Mouse (Mus musculus): ENCODE results near the gene Xpo5.

Gene Xpo5

DNA sequence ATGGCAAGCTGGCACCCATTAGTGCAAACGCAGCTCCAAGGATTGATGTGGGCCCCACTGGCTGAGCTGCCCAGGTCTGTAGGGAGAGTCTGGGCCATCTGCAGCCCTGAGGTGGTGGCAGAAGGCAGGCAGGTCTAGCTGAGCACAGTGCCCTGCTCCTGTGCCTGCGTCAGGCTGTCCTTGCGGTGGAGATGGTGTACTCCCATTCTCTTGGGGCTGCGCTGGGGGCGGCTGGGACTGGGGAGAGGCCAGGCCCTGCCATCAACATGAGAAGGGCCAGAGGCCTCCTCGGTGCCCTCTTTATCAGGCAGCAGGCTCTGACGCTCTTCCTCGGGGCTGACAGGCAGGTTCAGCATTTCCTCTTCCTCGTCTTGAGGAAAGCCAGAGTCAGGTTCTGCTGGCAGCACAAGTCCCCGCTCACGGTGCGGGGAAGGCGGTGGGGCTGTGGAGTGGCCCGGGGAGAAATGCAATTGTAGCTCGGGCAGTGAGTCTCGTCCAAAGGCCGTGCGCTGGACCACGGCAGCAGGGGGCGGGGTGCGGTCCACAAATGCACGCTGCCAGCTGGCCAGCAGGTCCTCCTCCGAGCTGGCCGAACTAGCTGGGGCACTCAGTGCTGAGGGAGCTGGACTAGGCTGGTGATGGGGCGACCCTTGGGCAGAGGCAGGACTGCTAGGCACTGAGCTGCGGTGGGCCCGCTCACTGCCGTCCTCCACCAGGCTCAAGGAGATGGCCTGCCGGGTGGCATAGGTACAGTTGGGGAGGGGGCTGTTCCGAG is 55.9 kb downstream of the Xpo5 start:
- no peak for DNase-seq (ENCODE audit: extremely low read depth, low read depth)

DNA sequence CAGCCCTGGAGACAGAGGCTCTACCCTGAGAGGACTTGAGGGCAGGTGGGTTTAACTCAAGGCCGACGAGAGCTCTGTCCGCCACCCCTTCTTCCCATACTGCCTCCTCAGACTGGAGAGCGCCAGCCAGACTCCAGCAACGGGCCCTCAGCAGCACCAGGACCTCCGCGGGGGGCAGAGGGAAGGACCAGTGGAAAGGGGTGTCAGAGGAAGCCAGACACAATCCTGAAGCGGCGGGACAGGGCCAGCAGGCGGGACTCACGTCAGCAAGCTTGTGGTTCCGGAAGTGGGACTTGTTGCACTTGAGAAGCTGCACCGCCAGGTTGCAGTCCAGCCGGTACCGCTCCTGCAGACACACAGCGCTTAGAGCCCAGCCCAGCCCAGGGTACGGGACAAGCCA is 57.1 kb downstream of the Xpo5 start:
- no peak for DNase-seq (ENCODE audit: extremely low read depth, low read depth)

DNA sequence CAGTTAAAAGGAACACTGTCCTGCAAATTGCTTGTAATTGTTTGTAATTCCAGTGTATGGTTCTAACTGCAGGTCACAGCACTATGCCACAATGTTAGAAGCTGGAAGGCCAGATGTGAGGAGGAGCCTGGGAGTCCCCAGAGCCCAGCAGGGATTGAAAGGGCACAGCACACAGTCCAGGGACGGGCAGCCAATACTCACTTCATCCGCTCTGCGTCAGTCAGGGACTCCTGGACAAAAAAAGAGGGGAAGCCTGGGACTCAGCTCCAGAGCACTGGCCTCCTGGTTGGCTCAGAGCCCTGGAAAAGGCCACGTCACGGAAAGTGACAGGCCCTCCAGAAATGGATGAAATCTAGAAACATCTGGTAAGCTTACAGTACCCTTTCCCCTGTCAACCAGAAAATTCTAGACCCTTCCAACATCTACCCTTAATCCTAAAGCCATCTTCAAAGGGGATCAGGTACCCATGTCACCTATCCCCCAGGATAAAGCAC is 59.7 kb downstream of the Xpo5 start:
- DNase-seq (ENCODE audit: extremely low read depth, low read depth) = no peak

DNA sequence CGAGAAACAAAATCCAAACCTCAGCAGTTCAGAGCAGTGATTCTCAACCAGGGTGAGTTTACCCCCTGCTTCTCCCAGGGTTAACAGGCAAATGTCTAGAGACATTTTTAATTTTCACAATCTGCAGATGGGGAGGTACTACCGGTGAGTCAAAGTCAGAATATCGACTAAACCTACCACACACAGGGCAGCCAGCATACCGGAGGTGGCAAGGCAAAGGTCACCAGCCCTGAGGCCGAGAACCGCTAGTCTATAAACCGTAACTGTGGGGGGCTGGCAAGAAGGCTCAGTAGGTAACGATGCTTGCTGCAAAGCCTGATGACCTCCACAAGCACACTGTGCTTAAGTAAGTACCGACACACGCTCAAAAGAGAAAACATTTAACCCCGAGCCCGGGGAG is 62.9 kb downstream of the Xpo5 start:
- DNase-seq (ENCODE audit: extremely low read depth, low read depth) = no peak

DNA sequence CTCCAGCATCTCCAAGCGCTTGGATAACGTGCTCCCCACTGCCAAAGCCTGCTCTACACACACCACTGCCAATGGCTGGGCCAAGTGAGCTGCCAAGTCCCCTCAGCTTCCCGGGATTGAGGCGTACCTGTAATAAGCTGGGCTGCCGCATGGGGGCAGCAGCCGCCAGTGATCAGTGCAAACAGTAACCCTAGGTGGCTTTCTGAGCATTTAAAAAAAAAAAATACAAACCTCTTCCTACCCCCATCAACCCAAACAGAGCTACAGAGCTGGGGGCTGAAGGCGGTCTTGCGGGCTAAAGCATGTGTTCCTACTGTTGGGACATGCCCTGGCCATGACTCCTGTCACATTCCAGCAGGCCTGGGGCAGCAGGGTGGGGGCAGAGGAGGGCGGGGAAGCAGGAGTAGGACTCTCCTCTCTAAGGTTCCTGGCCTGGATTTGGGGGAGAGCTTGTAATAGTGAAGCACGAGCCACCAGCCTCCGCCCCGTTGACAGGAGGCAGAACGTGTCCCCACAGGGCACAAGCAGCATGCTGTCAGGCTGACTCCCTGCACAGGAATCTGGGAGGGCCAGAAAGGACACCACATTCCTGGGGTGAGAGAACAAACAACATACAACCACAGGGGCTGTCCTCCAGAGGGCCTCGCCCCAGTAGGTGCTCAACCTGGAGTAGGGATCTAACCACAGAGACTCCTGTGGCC is 63.5 kb downstream of the Xpo5 start:
- DNase-seq (ENCODE audit: extremely low read depth, low read depth) = no peak

DNA sequence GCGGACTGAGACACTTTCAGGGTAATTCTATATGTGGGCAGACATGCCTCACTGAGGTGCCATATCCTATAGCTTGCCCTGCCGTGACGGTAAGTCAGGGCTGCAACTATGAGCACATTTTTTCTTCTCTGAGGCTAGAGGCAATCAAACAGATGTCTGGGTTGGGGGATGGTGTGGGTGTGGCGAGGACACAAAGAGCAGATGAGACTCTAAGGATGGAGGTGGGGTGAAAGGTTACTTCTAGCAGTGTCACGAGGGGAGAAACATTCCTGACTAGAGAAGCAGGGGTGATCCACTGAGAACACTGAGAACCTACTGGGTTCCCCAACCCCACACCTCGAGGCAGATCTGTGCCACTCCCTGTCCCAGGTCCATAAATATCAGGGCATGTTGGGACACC is 64.4 kb downstream of the Xpo5 start:
- DNase-seq (ENCODE audit: extremely low read depth, low read depth) = no peak

DNA sequence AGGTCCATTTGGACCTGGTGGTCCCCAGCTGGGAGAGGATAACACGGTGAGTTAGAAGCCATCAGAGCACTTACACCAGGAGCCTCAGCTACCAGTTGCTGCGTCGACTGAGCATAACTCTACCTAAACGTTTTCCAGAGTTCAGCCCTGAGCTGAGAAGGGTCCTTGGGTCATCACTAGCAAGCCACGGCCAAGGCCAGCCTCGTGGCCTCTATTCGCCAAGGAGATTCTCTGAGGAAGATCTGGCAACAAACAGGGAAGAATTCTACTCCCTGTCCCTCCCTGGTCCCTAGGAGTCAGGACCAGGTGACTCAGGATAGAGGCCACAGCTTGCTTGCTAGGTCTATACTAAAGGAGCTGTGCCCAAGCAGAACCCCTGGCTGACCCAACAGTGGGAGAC is 64.9 kb downstream of the Xpo5 start:
- DNase-seq (ENCODE audit: extremely low read depth, low read depth) = no peak

DNA sequence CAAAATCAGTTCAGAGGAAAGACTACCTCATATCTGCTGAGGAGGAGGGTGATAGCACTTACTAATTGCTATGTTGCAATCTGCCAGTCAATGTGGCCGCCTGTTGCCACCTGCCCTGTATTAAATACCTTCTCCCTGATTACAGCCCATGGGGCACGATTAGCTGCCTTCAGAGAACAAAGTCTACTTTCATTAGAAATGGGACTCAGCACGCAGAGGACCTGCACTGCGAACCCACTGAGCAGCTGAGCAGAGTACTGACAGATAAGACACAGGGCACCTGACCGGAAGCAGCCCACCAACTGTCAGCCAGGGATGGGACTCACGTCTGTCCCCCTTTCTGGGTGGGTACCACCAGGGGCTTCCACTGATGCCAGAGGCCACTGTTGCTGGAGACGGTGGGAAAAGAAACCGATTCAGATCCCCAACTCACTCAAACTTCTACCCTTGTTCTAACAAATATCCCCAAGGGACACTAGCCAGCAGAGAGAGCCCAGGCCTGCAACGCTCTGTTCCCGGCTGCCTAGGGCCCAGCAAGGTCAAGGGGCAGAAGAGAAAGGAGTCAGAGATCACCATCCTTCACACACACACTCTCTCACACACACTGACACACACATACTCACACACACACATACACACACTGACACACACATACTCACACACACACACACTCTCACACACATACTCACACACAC is 65.6 kb downstream of the Xpo5 start:
- no peak for DNase-seq (ENCODE audit: extremely low read depth, low read depth)

DNA sequence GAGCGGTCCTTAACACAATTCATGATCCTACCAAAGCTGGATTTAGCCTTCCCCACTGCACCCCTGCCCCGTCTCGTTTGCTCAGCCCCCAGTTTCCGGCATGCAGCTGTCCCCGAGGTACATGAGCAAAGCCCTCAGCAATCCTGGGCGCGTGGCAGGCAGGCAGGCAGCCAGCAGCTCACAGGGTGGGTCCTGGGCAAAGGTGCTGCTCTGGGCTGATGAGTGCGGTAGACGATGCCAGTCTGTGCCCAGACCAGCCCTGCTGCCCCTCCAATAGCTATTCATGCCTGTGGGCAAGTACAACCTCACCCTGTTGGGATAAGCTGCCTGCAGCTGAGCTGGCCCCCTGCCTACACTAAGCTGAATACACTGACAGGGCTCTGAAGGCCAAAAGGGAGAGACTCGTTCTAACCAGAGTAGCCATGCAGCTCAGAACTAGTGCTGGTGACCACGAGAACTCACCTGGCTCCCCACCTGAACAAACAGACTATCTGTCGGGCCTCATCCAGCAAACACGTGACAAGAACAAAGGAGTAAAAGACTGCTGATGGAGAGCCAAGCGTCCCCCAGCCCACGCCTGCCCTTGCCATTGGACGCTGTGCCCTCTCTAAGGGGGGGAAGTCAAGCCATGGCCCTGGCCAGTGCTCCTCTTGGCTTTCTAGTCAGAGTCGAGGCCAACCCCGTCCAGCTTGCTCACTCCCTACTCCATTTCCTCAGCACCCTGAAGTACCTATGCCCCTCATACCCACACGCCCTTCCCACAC is 67.4 kb downstream of the Xpo5 start:
- no peak for DNase-seq (ENCODE audit: extremely low read depth, low read depth)

DNA sequence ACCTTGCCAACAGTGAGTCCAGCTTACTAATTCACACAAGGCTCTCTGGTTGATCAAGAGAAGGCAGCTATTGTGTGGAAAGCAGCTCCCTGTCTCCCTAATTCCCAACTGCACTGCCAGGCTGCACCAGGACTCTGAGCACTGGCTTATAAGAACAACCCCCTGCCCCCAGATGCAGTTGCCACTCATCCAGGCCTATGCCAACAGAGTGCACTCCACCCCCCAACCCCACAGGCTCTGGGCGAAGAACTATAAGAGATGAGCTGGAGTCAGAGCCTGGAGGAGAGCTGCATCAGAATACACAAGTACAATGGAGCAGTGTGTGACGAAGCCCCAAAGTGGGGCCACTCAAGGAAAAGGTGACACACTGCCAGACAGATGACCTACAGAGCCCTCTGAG is 69.5 kb downstream of the Xpo5 start:
- no peak for DNase-seq (ENCODE audit: extremely low read depth, low read depth)

DNA sequence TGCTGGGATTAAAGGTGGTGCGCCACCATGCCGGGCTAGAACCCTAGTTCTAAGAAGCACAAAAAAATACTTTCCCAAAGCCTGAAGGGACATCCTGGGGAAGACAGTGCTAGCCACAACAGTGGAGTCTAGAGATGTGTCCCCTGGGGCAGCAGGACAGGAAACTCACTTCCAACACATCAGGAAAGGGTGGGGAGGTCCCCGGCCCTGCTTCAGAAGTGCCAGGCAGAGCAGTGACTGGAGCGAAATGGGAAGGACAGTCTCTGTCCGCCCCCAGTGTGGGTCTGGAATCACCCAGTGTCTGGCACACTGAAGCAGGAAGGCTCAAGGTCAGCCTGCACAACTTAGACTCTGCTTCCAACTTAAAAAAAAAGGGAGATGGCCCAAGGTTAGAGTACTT is 70.1 kb downstream of the Xpo5 start:
- no peak for DNase-seq (ENCODE audit: extremely low read depth, low read depth)

DNA sequence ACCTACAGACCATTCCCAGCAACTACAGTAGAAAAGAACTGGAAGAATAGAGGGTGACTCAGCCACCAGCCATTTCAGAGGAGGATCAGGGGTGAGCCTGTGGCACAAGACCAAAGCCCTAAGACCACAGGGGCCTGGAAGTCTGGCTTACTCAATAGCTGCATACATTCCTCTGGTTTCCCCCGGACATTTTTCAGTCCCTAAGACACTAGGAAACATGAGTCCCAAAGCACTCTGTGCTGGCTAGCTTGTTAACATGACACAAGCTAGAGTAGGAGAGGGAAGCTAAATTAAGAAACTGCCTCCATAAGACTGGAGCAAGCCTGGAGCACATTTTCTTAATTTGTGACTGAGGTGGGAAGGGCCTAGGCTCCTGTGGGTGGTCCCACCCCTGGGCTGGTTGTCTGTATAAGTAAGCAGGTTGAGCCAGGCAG is 71.2 kb downstream of the Xpo5 start:
- no peak for DNase-seq (ENCODE audit: extremely low read depth, low read depth)

DNA sequence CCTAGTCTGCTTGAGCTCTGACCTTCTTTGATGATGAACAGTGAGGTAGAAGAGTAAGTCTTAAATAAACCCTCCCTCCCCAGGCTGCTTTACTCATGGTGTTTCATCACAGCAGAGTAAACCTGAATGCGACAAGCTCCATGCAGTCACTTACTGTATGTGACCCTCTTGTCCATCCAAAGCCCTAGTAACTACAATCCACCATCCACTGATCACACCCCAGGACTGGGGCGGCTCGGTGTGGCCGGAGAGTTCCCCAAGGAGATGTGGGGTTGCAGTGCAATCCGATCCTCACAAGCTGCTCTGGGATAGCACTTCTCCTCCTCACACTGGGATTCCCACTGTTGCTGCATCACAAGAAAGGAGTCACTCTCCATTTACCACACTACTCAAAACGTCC is 71.9 kb downstream of the Xpo5 start:
- DNase-seq (ENCODE audit: extremely low read depth, low read depth) = no peak

DNA sequence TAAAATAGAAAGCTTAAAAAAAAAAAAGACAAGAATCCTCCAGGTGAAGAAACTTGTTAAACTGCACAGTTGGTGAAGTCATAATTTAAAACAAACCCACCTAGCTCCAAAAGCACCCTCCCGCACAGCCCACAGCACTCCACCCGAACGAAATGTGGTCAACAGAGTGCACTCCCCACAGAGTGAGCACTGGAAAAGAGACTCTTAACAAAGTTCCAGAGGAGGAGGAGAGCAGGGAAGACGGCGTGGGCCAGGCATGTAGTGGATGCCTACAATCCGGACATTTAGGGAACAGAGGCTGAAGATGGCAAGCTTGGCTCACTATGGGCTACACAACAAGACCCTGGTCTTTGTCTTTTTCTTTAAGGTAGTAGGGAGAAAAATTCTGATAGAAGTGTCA is 72.5 kb downstream of the Xpo5 start:
- DNase-seq (ENCODE audit: extremely low read depth, low read depth) = no peak

DNA sequence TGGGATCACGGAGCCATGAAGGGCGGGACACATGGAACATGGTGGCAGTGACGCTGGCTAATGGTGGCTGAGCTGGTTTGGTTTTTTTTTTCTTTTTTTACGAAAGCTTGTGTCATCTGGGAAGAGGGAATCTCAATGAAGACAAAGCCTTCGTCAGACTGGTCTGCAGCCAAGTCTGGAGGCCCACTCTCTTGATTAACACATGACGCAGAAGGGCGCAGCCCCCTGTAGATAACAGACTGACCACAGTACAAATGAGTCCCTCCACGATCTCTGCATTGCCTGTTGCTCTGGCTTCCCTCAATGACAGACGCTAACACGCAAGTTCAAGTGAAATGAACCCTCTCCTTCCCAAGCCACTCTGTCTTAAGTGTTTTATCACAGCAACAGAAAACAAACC is 72.9 kb downstream of the Xpo5 start:
- no peak for DNase-seq (ENCODE audit: extremely low read depth, low read depth)

DNA sequence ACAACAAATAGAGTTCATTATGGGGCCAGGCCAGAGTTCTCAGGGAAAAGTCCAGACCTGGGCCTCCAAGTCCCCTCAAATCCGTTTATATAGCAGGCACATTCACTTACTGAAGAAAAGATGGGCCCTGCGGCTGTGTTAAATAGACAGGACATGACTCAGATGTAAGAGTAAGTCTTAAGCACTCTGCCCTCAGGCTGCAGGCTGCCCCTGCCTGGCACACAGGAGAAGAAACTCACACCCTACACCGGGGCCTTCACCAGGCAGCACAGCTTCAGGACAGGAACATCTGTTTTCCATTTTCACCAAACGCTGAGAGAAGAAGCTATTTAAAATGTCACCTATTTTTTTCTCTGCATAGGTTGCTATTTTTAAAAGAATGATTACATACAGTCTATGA is 75.0 kb downstream of the Xpo5 start:
- no peak for DNase-seq (ENCODE audit: extremely low read depth, low read depth)

DNA sequence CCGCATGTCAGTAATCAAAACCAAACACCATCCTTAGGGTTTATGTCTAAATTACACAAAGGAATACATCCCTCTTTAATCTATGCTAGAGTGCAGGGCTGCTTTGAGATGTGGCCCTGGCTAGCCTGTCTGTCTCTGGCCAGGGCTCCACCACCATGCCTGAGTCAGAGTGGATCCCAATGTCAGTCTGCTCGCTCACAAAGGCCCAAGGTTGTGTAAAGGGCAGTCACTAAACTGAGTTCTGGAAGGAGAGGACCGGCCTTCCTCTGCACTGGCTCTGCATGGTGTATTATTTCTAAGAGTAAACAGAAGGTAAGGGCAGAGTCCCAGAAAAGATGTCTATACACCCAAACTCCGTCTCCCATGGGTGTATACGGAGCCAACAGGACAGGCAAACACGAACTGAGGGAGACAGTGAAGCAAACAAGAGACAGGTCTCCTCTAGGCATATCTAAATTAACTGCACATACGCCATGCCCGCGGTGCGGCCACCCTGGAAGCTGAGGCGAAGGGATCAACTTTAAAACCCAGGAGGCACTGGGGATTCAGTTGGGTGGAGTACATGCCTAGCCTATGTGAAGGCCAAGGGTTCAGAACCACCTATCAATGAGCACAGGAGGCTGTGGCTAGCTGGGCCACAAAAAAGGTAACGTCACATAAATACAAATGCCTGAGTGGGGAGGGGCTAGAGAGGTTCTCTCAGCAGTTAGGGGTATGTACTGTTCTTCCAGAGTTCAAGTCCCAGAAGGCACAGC is 75.6 kb downstream of the Xpo5 start:
- no peak for DNase-seq (ENCODE audit: extremely low read depth, low read depth)

DNA sequence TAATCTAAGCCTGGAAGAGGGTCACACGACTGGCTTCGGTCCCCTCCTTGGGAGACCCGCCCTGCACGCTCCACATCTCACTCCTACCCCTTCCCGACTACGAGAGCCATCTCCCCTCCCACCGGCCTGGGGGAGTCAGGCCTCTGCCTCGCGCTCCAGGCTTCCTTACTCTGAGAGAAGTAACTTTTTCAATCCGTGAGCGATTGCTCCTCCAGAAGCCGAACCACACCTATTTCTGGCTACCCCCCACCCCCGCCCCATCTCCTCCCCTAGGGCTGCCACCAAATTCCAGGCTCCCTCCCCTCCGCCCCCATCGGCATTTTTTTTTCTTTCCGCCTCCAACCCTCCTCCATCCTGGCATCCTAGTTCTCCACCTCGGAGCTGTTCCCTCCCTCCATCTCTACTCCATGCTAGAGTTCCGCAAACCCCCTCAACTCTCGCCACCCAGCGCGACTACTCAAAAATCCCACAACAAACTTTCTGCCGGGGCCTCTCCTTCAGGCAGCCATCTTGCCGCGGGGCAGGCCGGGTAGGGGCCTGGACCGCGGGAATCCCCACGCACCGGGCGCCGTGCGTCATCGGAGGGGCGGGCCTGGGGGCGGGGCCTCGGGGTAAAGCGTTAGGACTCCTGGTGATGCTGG is 80.0 kb downstream of the Xpo5 start, which contains the start of gene Tjap1:
Gene Tjap1 (minus strand): TSS at position 544 of the 641 bp plus-strand sequence.
- DNase-seq (ENCODE audit: extremely low read depth, low read depth) = peak; percentile 49

DNA sequence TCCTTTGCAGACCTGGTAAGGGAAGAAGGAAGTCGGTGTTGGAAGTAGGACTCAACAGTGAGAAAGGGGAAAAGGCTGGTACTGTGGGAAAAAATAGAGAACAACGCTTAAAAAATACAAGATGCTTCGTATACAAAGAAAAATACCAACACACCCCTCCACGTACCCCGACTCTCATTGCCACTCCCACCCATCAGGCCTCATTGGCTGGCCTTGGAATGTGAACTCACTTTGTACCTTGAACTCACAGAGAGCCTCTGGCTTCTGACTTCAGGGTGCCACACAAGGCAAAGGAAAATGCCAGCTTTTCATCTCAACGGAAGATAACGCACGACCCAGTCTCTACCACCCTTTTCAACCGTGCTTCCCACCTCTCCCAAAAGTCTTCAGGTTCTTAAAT is 80.6 kb downstream of the Xpo5 start:
- peak; percentile 27 for DNase-seq (ENCODE audit: extremely low read depth, low read depth)

DNA sequence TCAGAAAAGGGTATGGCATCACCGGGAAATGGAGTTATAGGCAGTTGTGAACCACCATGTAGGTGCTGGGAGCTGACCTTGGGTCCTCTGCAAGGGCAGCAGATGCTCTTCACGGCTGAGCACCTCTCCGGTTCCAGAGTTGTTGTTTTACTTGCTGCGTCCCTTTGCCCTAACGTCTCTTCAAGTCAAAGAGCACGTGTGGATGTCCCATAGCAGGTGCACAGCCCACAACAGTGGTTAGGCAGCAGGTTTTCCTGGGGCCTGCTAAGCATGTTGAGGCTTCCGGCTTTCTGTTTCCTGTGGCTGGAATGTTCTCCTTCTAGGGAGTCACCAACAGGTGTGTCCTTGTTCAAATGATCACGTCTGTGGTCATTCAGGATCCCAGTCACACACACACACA is 81.3 kb downstream of the Xpo5 start:
- no peak for DNase-seq (ENCODE audit: extremely low read depth, low read depth)

All from MEL-GATA-1-ER (cell line).